Mouse (Mus musculus) embryo, embryonic 9.5 days (tissue): ENCODE data around the gene Olfr1098.

ENCODE experiments used
- DNase-seq: peaks from one replicate; pipeline ENCODE4 v3.0.0-alpha.2; 2017; ENCODE audit errors: extremely low spot score

Olfr1098 gene

DNA sequence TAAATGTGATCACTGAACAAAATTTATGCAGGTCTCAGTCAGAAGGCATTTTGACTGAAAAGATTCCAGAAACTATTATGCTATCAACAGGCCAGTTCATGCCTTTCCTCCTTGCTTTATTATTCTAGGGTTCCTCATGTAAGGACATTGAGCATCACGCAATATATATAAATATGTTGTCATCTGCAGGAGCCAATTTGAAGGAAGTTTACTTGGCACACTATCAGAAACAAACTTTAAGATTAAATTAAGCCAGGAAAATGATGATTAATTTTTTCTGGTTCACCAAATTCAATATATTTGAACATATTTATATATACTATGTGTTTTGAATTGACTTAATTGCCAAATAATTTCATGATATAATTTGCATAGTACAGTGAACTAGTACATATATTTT lies at the start of gene Olfr1098:
TSS of gene Olfr1098 (minus strand) at position 101 of the 400 bp plus-strand sequence.
- no peak for DNase-seq

DNA sequence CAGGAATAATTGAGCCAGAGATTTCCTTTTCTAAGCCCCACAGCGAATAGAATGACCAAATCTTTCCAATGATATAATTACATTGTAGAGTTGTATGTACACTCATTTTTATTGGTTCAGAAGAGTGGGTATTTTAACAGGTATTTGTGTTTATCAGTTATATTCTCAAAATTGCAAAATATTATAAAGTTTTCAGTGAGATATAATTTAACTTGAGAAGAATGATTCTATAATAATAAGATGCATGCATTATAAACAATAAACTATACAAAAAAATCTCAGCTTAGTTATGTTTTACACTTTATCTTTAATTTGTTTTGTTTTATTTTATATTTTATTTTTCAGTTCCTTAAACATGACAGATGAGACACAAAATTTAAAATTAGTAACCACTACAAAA lies 36.2 kb upstream of the Olfr1098 start, which contains the start of gene Olfr1099:
TSS of gene Olfr1099 (minus strand) at position 101 of the 400 bp plus-strand sequence.
- DNase-seq: no peak

DNA sequence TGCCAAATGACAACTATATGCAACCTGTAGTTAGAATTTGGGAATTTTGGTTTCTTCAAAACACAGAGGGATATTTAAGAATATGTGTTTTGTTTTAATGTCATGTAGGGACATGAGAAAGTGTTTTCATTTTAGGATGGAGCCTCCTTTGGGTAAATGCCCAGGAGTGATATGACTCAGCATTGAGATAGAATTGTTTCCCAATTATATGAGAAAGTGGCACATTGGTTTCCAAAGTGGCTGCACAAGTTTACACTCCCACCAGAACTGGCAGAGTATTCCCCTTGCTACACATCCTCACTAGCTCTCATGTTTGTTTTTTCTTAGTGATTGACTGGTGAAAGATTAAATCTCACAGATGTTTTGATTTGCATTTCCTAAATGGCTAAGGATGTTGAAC lies 2.2 kb upstream of the Olfr1098 start:
- DNase-seq: no peak

DNA sequence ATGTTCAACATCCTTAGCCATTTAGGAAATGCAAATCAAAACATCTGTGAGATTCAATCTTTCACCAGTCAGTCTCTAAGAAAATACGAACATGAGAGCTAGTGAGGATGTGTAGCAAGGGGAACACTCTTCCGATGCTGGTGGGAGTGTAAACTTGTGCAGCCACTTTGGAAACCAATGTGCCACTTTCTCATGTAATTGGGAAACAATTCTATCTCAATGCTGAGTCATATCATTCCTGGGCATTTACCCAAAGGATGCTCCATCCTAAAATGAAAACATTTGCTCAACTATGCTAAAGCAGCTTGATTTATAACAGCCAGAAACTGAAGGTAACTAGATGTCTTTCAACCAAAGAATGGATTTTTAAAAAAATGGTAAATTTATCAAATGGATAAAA lies 18.7 kb downstream of the Olfr1098 start:
- no peak for DNase-seq

DNA sequence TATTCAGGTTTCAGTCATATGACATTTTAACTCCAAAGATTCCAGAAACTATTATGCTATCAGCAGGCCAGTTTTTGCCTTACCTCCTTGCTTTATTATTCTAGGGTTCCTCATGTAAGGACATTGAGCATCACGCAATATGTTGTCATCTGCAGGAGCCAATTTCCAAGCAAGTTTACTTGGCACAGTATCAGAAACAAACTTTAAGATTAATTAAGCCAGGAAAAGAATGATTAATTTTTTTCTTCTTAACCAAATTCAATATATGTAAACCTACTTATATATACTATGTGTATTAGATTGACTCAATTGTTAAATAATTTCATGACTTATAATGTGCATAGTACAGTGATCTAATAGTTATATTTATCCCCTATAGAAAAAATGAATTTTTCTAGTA lies 32.2 kb downstream of the Olfr1098 start, which contains the start of gene Olfr1097:
TSS of gene Olfr1097 (minus strand) at position 101 of the 400 bp plus-strand sequence.
- no peak for DNase-seq

DNA sequence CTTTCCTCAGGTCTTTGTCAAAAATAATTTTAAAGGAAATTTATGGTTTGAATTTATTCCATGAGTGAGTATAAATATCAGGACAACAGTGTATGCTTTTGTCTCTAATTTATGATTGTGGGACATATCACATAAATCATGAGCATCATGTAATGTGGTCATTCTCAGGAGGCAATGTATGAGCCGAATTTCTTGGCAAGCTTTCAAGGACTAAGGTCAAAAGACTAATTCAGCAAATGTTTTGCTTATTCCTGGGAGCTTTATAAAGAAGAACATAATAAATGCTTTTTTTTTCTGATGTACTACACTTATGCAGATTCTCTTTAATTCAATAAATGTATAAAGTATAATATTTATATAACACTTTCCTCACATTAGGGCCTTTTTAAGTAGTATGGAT lies 49.6 kb downstream of the Olfr1098 start, which contains the start of gene Gm13723:
TSS of gene Gm13723 (minus strand) at position 101 of the 400 bp plus-strand sequence.
- no peak for DNase-seq
